Mouse (Mus musculus): ENCODE measurements around the gene Mettl2.
"Not testable (repeated sequence)": the region's sequence is repeated elsewhere in the genome, so short reads cannot be mapped to it uniquely, and the experiment has no call there.

Mettl2 gene

GRCm38 (mm10) chr11:105125735-105126519 is at the start of gene Mettl2:
Mettl2 (plus strand) TSS chr11:105126425.
- DNase-seq = peak; percentile 85

GRCm38 (mm10) chr11:105112448-105112847 is 13.8 kb upstream of the Mettl2 start:
- DNase-seq = not testable (repeated sequence)

- DNase-seq = no peak
Observed at GRCm38 (mm10) chr11:105117814-105118213, 8.4 kb upstream of the Mettl2 start.

GRCm38 (mm10) chr11:105120551-105121061 is 5.6 kb upstream of the Mettl2 start:
- no peak for DNase-seq

- not testable (repeated sequence) for DNase-seq
Observed at GRCm38 (mm10) chr11:105121792-105122191, 4.4 kb upstream of the Mettl2 start.

- DNase-seq = peak; percentile 61
Observed at GRCm38 (mm10) chr11:105123986-105124385, 2.2 kb upstream of the Mettl2 start.

- peak; percentile 3 for DNase-seq
Observed at GRCm38 (mm10) chr11:105126520-105127029, 350 bp downstream of the Mettl2 start.

- DNase-seq = no peak
Observed at GRCm38 (mm10) chr11:105135692-105136091, 9.5 kb downstream of the Mettl2 start.

GRCm38 (mm10) chr11:105137255-105137654 is 11.0 kb downstream of the Mettl2 start:
- DNase-seq = not testable (repeated sequence)

GRCm38 (mm10) chr11:105140512-105140911 is 14.3 kb downstream of the Mettl2 start:
- not testable (repeated sequence) for DNase-seq

GRCm38 (mm10) chr11:105141115-105141514 is 14.9 kb downstream of the Mettl2 start:
- DNase-seq = no peak

GRCm38 (mm10) chr11:105143564-105143963 is 17.3 kb downstream of the Mettl2 start:
- DNase-seq = no peak

- DNase-seq = no peak
Observed at GRCm38 (mm10) chr11:105144084-105144483, 17.9 kb downstream of the Mettl2 start.

GRCm38 (mm10) chr11:105144508-105145210 is 18.4 kb downstream of the Mettl2 start:
- DNase-seq = no peak

GRCm38 (mm10) chr11:105145211-105145610 is 19.0 kb downstream of the Mettl2 start:
- DNase-seq = no peak

- DNase-seq = no peak
Observed at GRCm38 (mm10) chr11:105146593-105146992, 20.4 kb downstream of the Mettl2 start, which contains the start of gene Gm10842. Gm10842 (plus strand) TSS chr11:105146893.

GRCm38 (mm10) chr11:105149353-105149752 is 23.1 kb downstream of the Mettl2 start:
- no peak for DNase-seq

GRCm38 (mm10) chr11:105149766-105150165 is 23.5 kb downstream of the Mettl2 start:
- no peak for DNase-seq

GRCm38 (mm10) chr11:105150691-105151090 is 24.5 kb downstream of the Mettl2 start:
- no peak for DNase-seq

GRCm38 (mm10) chr11:105151226-105152016 is 25.2 kb downstream of the Mettl2 start:
- no peak for DNase-seq

GRCm38 (mm10) chr11:105152017-105152300 is 25.7 kb downstream of the Mettl2 start:
- no peak for DNase-seq

GRCm38 (mm10) chr11:105152357-105152899 is 26.2 kb downstream of the Mettl2 start:
- DNase-seq = no peak

Data from lung, postnatal 14 days (tissue).